Mouse (Mus musculus) heart, embryonic 10.5 days (tissue): Measurements from ENCODE around the gene Lrpap1. TPM values are rescaled to one million over a fixed set of nuclear protein-coding genes. Genes with fewer than 3 reads are reported as not detected.

ENCODE experiments used
- polyA plus RNA-seq: library from polyadenylated mRNA; unstranded; fragments of >200 nt; fragmentation: Nextera tagmentation; extraction: Ambion mirVana; gene quantifications from 2 replicates; pipeline ENCODE4 v1.2.1, GENCODE M21; 2016

Lrpap1 gene
- polyA plus RNA-seq, 1 experiment from 2014 or later = 114 TPM

Other genes starting within 250 kb of the Lrpap1 start
- 0.37 and 1.3 TPM in 2 replicates for gene Msantd1, start 197.8 kb downstream of the Lrpap1 start, polyA plus RNA-seq
- 32.8 and 35.3 TPM in 2 replicates for gene Rgs12, start 156.3 kb downstream of the Lrpap1 start, polyA plus RNA-seq
- 0.26 and 5.0 TPM in 2 replicates for gene Hgfac, start 64.3 kb downstream of the Lrpap1 start, polyA plus RNA-seq
- 2.3 and 4.4 TPM in 2 replicates for gene Dok7, start 49.0 kb downstream of the Lrpap1 start, polyA plus RNA-seq
- gene Adra2c, start 172.6 kb upstream of the Lrpap1 start, polyA plus RNA-seq = 0.06 and 0.29 TPM in 2 replicates